Mouse (Mus musculus) ES-E14 (cell line): ENCODE results near the gene B230217C12Rik.

Experiments used
- CHD2 ChIP-seq: IDR thresholded peaks from 2 replicates; pipeline ENCODE4 v1.6.1; 2014; ENCODE audit warnings: mild to moderate bottlenecking, low read depth, low read length, inconsistent platforms
- MAFK ChIP-seq: IDR thresholded peaks from 2 replicates; pipeline ENCODE4 v1.6.1; 2014; ENCODE audit warnings: mild to moderate bottlenecking, low read depth, low read length, inconsistent platforms; ENCODE audit not compliant: insufficient read depth
- ZC3H11A ChIP-seq: IDR thresholded peaks from 2 replicates; pipeline ENCODE4 v1.6.1; 2012; ENCODE audit warnings: low read depth, mild to moderate bottlenecking, inconsistent platforms, low read length, borderline replicate concordance
- ZNF384 ChIP-seq: IDR thresholded peaks from 2 replicates; pipeline ENCODE4 v1.6.1; 2012; ENCODE audit warnings: low read depth, low read length, inconsistent platforms

- no peak for TF ChIP-seq ZC3H11A
- TF ChIP-seq ZNF384: no peak
- TF ChIP-seq CHD2: no peak
- no peak for TF ChIP-seq MAFK
These were observed 30.2 kb upstream of the B230217C12Rik start for GRCm38 (mm10) chr11:97810356-97810755.
